Mouse (Mus musculus) cerebellum, adult 11-12 months (tissue): Measurements from ENCODE around the gene Ccnk.

Source experiments
- DNase-seq: peaks from one replicate; pipeline ENCODE4 v3.0.0; 2022

Ccnk gene

GRCm38 (mm10) chr12:108179321-108180266, at the start of gene Ccnk:
Gene Ccnk (plus strand): TSS chr12:108179579.
- DNase-seq: peak; percentile 100

- DNase-seq: peak; percentile 23
Observed at GRCm38 (mm10) chr12:108132450-108133070, 46.8 kb upstream of the Ccnk start.

GRCm38 (mm10) chr12:108133181-108133580, 46.2 kb upstream of the Ccnk start:
- no peak for DNase-seq

DNA sequence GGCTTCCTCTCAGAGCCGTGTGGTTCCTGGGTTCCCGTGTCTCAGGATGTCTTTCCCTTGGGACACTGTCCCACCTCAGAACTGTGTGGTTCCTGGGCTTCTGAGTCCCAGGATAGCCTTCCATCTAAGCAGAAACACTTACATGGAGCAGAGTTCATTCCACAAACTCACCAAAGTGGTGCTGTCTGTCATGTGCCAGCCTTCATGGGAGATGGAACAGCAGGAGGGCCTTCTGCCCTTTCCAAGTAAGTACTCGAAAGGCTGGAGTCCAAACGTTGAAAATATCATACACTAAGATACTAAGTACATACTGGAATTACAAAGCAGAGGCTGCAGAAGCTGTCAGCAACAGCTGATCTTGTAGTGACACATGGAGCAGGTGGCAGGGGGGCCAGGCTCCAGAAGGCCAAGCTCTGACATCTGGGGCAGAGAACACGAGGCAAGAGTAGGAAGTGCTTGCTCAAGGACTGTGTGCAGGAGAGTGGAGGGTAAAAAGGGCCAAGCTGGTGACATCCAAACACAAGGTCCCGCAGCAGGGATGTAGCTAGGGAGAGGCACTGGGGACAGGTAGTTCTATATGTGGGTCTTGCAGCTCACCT, 43.7 kb upstream of the Ccnk start:
- DNase-seq: no peak

GRCm38 (mm10) chr12:108143624-108144498, 35.5 kb upstream of the Ccnk start:
- DNase-seq: no peak

- no peak for DNase-seq
Observed at GRCm38 (mm10) chr12:108145198-108145597, 34.2 kb upstream of the Ccnk start.

DNA sequence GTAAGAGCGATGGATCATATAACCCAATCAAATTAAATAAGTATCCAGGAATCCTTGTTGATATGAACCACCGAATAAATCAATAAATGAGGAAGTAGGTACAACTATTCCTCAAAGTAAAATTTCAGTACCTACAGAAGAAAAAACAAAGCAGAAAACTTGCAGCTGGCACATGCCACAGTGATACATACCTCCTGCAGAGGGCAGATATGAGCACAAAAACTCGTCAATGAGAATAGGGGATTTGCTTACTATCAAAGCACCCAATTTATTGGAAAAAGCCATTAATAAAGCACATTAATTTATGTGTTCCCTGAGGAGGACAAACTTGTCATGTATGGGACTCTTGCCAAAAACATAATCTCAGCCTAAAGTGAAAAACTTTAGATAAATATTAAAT, 29.6 kb upstream of the Ccnk start:
- no peak for DNase-seq

DNA sequence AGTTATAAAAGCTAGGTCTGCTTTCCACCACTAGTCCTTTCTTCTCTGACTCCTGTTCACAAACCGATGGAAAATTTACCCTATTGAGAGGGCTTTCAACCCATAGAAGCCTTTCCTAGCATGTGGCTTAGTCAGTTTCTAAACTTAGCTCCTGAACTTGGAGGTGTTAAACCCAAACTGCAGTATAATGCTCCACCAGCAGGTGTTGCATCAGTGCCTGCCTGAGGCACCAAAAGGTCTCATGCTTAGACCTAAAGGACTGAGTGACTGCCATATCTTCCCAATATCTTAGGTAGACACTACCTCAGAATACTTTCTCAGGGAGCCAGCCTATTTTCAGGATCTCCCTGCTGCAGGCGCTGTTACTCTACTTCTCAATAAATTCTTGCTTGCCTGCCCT, 26.6 kb upstream of the Ccnk start:
- DNase-seq: no peak

- no peak for DNase-seq
Observed at GRCm38 (mm10) chr12:108159863-108160262, 19.5 kb upstream of the Ccnk start.

DNA sequence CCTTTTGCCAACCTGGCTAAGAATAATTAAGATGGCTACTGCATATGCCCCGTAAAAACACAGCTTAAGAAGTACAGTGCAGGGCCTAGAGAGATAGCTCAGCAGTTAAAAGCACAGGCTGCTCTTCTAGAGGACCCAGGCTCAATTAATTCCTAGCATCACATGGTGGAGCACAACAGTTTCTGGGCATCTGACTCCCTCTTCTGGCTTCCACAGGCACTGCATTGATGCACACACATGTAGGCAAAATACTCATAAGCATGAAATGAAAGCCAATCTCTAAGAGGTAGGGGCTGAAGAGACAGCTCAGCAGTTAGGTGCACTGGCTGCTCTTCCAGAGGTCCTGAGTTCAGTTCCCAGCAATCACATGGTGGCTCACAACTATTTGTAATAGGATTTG, 17.3 kb upstream of the Ccnk start:
- no peak for DNase-seq

DNA sequence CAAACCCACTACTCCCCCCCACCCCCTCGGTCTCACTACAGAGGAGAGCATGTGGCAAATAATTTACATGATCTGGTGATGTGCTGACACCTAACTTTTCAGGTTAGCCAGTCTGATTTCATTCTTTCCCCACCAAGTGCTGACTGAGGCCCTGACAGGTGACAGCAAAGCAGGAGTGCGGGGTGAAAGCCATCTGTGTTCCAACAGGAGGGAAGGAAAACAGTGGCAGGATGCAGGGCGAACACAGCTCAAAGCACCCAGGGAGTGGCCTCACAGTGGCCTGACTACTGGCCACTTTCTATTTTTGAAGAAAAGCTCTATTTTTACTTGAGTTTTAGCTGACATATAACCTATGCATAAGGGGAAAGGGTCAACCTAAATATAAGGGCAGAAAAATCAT, 15.7 kb upstream of the Ccnk start:
- DNase-seq: no peak

- no peak for DNase-seq
Observed at GRCm38 (mm10) chr12:108168909-108169308, 10.5 kb upstream of the Ccnk start.

DNA sequence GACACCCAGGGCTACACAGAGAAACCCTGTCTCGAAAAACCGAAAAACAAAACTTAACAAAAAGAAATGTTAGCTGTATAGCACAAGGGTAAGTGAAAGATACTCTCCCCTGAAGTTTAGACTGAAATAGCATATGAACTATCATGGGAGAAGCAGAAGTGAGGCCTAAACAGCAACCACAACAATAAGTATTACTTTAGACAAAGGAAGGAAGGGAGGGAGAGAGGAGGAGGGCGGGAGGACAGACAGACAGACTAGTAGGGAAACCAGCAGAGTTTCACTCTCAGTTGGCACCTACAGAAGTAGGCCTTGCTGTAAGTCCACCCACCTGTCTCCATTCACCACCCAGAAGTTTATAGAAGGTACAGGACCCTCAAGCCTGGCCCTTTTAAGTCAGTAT, 8.9 kb upstream of the Ccnk start:
- no peak for DNase-seq

DNA sequence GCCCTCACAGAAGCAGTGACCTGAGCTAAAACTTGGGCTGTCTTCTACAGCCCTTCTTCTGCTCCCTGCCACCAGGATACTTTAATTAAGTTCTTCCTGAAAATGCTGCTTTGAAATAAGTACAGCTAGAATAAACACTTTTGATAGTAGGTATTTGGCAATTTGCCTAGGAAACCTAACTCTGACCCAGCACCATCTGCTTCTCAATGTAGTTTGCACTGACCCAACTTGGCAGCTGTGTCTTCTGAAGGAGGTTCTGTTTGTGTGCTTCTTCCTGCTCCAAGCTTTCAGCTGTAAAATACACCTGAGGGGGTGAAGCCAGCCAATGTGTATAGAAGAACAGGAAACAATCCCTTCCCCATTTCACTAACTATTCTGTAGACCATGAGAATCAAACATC, 8.0 kb upstream of the Ccnk start:
- DNase-seq: no peak

DNA sequence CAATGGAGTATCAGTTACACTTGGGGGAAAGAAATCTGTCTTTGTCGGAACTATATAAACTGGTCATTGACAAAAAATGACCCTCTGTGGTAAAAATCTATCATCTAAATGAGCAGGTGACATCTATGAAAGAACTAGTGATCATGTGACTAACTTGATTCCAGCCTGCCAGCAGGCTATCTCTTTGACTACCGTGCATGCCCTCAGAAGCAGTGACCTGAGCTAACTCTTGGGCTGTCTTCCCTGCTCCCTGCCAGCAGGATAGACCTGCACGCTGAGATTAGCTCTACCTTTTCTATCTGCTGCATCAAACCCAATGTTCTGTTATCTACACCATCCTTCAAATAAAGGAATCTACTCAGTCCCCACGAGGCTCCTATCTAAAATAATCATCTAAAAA, 6.7 kb upstream of the Ccnk start:
- DNase-seq: no peak

- DNase-seq: no peak
Observed at GRCm38 (mm10) chr12:108174606-108175505, 4.5 kb upstream of the Ccnk start.

DNA sequence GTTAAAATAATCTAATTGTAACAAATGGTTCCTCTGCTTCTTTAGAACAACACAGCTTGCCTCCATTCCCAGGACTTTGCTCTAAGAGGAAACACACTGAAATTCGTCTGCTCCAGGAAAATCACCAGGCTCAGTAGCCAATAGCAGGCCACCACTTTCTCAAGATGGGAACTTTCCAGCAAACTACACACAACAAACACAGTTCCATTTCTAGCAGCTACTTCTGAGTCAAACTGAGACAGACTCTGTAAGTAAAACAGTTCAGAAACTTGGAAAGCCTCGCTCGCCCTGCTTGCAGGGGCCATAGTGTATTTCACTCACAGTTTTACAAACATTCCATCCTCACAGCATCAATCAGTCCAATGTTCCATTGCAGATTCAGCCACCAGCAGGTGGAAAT, 3.0 kb upstream of the Ccnk start:
- no peak for DNase-seq

DNA sequence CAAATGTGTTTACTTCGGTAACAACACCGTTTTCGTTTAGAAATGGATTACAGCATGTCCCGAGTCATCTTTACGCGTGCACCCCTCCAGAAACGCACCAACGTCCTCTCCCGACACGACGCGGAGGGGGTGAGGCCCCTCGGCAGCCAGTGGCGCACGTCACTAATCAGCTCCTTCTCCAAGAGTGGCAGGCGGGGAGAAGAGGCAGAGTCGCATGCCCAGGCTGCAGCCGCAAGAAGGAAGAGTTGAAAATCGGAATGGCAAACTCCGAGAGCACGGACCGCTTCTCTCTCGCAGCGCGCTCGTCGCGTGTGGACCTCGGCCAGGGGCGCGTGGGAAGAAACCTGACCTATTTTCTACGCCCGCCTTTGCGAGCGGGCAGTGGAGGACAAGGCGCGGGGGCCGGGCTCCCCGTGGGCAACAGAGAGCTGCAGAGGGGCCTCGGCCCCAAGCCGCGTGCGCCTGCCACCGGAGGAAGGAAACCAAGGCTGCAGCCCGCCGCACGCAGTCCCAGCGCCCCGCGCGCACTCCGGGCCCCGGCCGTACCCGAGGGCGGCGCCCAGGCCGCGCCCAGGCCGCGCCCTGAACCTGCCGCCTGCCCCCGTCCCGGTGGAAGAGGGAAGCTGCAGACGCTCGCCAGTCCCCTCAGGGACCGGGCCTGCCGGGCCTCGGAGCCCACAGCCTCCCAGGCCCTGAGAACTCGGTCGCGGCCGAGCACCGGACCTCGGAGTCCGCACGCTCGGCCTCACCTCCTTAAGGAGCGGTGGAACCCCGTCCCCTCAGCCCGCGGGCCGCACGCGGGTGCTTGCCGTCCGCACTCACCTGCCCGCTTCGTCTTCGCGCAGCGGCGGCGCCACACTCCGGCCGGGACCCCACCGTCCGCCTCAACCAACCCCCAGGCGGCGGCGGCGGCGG, 791 bp upstream of the Ccnk start:
- DNase-seq: peak; percentile 75

- no peak for DNase-seq
Observed at GRCm38 (mm10) chr12:108179246-108179320, 296 bp upstream of the Ccnk start, which contains the start of gene Setd3. Gene Setd3 (minus strand): TSS chr12:108179314.

GRCm38 (mm10) chr12:108181716-108182115, 2.3 kb downstream of the Ccnk start:
- no peak for DNase-seq

DNA sequence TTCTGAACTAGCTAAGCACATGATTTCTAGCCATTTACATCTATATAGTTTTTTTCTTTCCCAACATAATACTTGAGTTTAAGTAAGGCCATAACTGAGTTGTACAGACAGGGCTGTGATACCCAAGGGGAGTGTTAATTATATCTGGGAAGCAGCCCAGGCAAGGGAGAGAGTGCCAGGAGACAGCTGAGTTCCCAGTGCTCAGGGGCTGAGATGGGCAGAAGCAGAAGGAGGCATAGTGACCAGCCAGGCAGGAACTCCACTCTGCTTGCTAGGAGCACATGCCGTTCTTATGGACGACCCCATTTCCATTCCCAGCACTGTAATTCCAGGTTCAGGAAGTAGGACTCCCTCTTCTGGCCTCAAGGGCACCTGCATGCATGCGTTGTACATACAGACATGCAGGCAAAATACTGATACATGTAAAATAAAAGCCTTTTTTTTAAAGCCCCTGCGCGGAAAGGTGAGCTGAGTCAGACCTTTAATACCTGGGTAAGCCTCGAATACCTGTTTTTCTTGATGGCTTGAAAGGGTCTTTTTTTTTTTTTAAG, 8.2 kb downstream of the Ccnk start:
- no peak for DNase-seq
